Mouse (Mus musculus): Measurements from ENCODE around the gene Tfdp2.
A peak's percentile ranks its signal among the peaks of the same experiment; 100 is the strongest.
"Not testable (repeated sequence)": the region's sequence is repeated elsewhere in the genome, so short reads cannot be mapped to it uniquely, and the experiment has no call there.

The Tfdp2 gene

GRCm38 (mm10) chr9:96195885-96196622 lies at the start of gene Tfdp2:
TSS of gene Tfdp2 (plus strand) at chr9:96196275.
- DNase-seq, result peak; percentile 82

- no peak for DNase-seq
These were observed 43.3 kb upstream of the Tfdp2 start for GRCm38 (mm10) chr9:96152801-96153200.

- DNase-seq, result no peak
These were observed 37.6 kb upstream of the Tfdp2 start for GRCm38 (mm10) chr9:96158431-96158830.

GRCm38 (mm10) chr9:96159047-96159446 lies 37.0 kb upstream of the Tfdp2 start:
- no peak for DNase-seq

- DNase-seq, result no peak
These were observed 35.3 kb upstream of the Tfdp2 start for GRCm38 (mm10) chr9:96160767-96161166.

- DNase-seq, result no peak
These were observed 33.7 kb upstream of the Tfdp2 start for GRCm38 (mm10) chr9:96162421-96162820.

- no peak for DNase-seq
These were observed 32.6 kb upstream of the Tfdp2 start for GRCm38 (mm10) chr9:96163443-96163842.

GRCm38 (mm10) chr9:96163983-96164382 lies 32.1 kb upstream of the Tfdp2 start:
- not testable (repeated sequence) for DNase-seq

GRCm38 (mm10) chr9:96167168-96167585 lies 28.9 kb upstream of the Tfdp2 start:
- peak; percentile 63 for DNase-seq

- no peak for DNase-seq
These were observed 25.5 kb upstream of the Tfdp2 start for GRCm38 (mm10) chr9:96170600-96170999.

- DNase-seq, result no peak
These were observed 11.2 kb upstream of the Tfdp2 start for GRCm38 (mm10) chr9:96184909-96185308.

GRCm38 (mm10) chr9:96186701-96187100 lies 9.4 kb upstream of the Tfdp2 start:
- DNase-seq, result no peak

GRCm38 (mm10) chr9:96196636-96197181 lies 634 bp downstream of the Tfdp2 start:
- DNase-seq, result peak; percentile 34

GRCm38 (mm10) chr9:96197806-96198205 lies 1.7 kb downstream of the Tfdp2 start:
- no peak for DNase-seq

GRCm38 (mm10) chr9:96203663-96204062 lies 7.6 kb downstream of the Tfdp2 start:
- no peak for DNase-seq

GRCm38 (mm10) chr9:96207428-96207827 lies 11.4 kb downstream of the Tfdp2 start:
- no peak for DNase-seq

- no peak for DNase-seq
These were observed 17.1 kb downstream of the Tfdp2 start for GRCm38 (mm10) chr9:96213036-96213645.

GRCm38 (mm10) chr9:96214171-96214570 lies 18.1 kb downstream of the Tfdp2 start:
- no peak for DNase-seq

- DNase-seq, result no peak
These were observed 21.2 kb downstream of the Tfdp2 start for GRCm38 (mm10) chr9:96217299-96217698.

- DNase-seq, result no peak
These were observed 21.7 kb downstream of the Tfdp2 start for GRCm38 (mm10) chr9:96217799-96218198.

- no peak for DNase-seq
These were observed 23.1 kb downstream of the Tfdp2 start for GRCm38 (mm10) chr9:96219114-96219669.

- DNase-seq, result no peak
These were observed 24.3 kb downstream of the Tfdp2 start for GRCm38 (mm10) chr9:96220419-96220818.

GRCm38 (mm10) chr9:96223302-96223701 lies 27.2 kb downstream of the Tfdp2 start:
- no peak for DNase-seq

- no peak for DNase-seq
These were observed 32.2 kb downstream of the Tfdp2 start for GRCm38 (mm10) chr9:96228285-96228684.
